Mouse (Mus musculus) bone marrow macrophage, adult 2 months (primary cell): Measurements from ENCODE around the gene Hectd3. TPM values are rescaled to one million over a fixed set of nuclear protein-coding genes. Genes with fewer than 3 reads are reported as not detected.

Experiments used
- H3K27ac ChIP-seq: 2 replicates; pipeline ENCODE4 v1.5.1; 2012; ENCODE audit warnings: low read depth, low read length; ENCODE audit not compliant: insufficient read depth
- H3K4me1 ChIP-seq: 2 replicates; pipeline ENCODE4 v1.6.1; 2012; ENCODE audit warnings: low read length; ENCODE audit not compliant: control insufficient read depth, insufficient read depth
- H3K4me3 ChIP-seq: 2 replicates; pipeline ENCODE4 v1.5.1; 2012; ENCODE audit warnings: mild to moderate bottlenecking, low read length, moderate library complexity; ENCODE audit not compliant: insufficient read depth
- CTCF ChIP-seq: IDR thresholded peaks from 2 replicates; pipeline ENCODE4 v1.5.1; 2012; ENCODE audit warnings: low read depth, mild to moderate bottlenecking, low read length, moderate library complexity
- POLR2A ChIP-seq: IDR thresholded peaks from 2 replicates; pipeline ENCODE4 v1.6.1; 2012; ENCODE audit warnings: mild to moderate bottlenecking, low read depth, low read length, borderline replicate concordance
- polyA plus RNA-seq: library from polyadenylated mRNA; stranded (reverse); fragments of >200 nt; gene quantifications from 2 replicates; pipeline ENCODE4 v1.2.4, GENCODE M21; 2012; ENCODE audit not compliant: missing spikeins, insufficient read depth, insufficient read length

Gene Hectd3
- 24.5 and 26.8 TPM in 2 replicates for polyA plus RNA-seq

DNA sequence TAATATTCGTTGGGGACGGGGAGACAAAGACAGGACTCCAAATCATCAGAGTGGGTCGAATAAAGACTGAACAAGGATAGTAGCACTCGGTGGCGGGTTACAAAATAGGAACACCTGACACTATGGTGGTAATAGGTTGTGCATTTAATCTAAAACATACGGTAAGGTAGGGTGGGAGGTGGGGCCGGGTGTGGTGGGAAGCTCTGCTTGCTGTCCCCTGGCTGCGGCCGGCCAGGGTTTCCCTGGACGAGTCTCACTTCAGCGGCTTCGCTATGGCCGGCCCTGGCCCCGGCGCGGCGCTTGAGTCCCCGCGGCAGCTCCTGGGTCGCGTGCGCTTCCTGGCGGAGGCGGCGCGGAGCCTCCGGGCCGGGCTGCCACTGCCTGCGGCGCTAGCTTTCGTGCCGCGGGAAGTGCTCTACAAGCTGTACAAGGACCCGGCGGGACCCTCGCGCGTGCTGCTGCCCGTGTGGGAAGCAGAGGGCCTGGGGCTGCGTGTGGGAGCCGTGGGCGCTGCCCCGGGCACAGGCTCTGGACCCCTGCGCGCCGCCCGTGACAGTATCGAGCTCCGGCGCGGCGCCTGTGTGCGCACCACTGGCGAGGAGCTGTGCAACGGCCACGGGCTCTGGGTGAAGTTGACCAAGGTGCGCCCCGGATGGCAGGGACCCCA lies at the start of gene Hectd3:
Gene Hectd3, plus strand, starts transcription at position 187 of the 667 bp plus-strand sequence.
- H3K4me1 ChIP-seq: peaks cover 9% of the 10 kb centered on the region
- H3K27ac ChIP-seq: peak within 1 kb of the TSS; percentile 28
- H3K4me3 ChIP-seq: peak within 1 kb of the TSS; percentile 95
- TF ChIP-seq CTCF (no peak), POLR2A (no peak)

DNA sequence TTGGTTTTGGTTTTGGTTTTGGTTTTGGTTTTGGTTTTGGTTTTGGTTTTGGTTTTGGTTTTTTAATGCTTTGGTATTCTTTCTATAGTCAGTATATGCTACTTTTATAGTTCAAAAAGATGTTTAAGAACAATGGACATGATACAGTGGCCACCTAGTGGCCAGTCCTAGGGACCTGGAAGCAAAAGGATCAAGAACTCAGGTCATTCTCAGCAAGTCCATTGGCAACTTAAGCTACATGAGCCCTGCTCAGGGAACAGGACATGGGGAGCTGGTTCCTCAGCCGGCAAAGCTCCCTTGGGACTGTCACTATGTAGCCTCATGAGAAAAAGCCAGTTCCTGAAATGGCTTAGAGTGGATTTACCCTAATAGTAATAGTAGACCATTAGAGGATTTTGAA lies 43.5 kb upstream of the Hectd3 start:
- TF ChIP-seq CTCF (no peak), POLR2A (no peak)
- Histone ChIP-seq H3K4me3 (no peak overlapping the region), H3K4me1 (no peaks in the 10 kb centered on the region), H3K27ac (no peak overlapping the region)

DNA sequence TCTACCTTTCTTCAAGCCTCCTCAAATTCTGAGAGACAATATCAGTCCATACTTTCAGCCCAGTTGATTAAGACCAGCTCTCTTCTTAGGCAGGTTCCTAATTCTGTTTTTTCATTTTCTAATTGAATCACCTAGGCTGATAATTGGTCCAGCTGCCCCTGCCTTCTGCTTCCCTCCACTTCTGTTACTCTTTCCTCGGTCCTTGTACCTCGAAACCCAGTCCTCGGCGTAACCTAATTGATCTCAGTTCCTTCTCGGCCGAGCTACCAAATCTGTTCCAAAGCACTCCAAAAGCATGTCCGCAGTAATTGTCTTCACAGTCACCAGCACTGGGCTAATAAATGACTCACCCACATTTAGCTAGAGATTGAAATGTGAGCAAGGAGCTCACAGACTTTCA lies 40.2 kb upstream of the Hectd3 start:
- Histone ChIP-seq H3K4me3 (no peak overlapping the region), H3K27ac (no peak overlapping the region), H3K4me1 (no peaks in the 10 kb centered on the region)
- TF ChIP-seq CTCF (no peak), POLR2A (no peak)

DNA sequence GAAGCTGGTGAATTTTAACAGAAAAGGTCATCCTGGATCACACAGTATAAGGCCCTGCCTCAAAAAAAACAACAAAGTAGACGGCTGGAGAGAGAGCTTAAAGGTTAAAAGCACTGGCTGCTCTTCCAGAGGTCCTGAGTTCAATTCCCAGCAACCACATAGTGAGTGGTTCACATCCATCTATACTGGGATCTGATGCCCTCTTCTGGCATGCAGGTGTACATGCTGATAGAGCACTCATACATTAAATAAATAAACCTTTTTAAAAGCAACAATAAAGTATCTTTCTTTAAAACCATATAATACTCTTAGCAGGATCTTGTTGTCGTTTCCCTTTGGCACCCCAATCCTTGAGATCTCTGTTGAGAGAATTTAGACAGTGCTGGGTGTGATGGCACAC lies 18.6 kb upstream of the Hectd3 start:
- no peak overlapping the region for H3K27ac ChIP-seq
- no peaks in the 10 kb centered on the region for H3K4me1 ChIP-seq
- H3K4me3 ChIP-seq: no peak overlapping the region
- TF ChIP-seq CTCF: no peak
- TF ChIP-seq POLR2A: no peak

DNA sequence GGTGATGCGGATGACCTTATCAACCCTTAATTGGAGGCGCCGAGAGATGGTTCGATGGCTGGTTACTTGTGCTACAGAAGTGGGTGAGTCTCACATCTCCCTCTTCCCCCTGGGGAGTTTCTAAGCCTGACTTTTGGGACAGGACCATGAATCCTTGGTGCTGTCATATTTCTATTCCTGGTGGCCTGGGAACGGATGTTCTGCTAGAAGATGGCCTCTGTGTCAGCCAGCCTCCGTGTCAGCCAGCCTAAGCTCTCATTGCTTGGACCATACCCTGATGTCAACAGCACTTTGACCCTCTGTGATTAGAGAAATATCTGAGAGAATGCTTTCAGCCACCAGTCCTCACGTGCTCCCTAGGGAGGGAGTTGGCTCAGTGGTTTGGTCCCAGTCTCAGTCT lies 9.4 kb upstream of the Hectd3 start:
- no peak for TF ChIP-seq POLR2A
- no peaks in the 10 kb centered on the region for H3K4me1 ChIP-seq
- no peak overlapping the region for H3K4me3 ChIP-seq
- H3K27ac ChIP-seq: no peak overlapping the region

DNA sequence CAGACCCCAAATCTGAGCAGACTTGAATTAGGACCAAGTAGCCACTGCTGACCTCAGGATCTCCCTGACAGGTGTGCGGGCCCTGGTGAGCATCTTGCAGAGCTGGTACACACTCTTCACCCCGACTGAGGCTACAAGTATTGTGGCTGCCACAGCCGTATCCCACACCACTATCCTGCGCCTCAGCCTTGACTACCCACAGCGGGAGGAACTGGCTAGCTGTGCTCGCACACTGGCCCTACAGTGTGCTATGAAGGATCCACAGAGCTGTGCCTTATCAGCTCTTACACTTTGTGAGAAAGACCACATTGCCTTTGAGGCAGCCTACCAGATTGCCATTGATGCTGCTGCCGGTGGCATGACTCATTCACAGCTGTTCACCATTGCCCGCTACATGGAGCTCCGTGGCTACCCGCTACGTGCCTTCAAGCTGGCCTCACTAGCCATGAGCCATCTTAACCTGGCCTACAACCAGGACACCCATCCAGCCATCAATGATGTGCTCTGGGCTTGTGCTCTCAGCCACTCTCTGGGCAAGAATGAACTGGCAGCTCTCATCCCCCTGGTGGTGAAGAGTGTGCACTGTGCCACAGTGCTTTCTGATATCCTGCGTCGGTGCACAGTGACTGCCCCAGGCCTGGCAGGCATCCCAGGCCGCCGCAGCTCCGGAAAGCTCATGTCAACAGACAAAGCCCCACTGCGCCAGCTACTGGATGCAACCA lies 8.6 kb upstream of the Hectd3 start:
- H3K4me3 ChIP-seq: no peak overlapping the region
- no peak for TF ChIP-seq CTCF
- TF ChIP-seq POLR2A: no peak
- no peak overlapping the region for H3K27ac ChIP-seq
- no peaks in the 10 kb centered on the region for H3K4me1 ChIP-seq

DNA sequence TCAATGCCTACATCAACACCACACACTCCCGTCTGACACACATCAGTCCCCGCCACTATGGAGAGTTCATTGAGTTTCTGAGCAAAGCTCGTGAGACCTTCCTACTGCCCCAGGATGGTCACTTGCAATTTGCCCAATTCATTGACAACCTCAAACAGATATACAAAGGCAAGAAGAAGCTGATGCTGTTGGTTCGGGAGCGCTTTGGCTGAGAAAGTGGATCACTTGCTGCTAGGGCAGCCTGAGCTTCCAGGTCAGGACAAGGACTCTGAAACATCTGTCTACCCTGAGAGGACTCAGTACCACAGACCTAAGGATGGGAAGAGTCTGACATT lies 8.0 kb upstream of the Hectd3 start:
- H3K4me3 ChIP-seq: no peak overlapping the region
- no peak for TF ChIP-seq CTCF
- no peak for TF ChIP-seq POLR2A
- H3K27ac ChIP-seq: no peak overlapping the region
- no peaks in the 10 kb centered on the region for H3K4me1 ChIP-seq

DNA sequence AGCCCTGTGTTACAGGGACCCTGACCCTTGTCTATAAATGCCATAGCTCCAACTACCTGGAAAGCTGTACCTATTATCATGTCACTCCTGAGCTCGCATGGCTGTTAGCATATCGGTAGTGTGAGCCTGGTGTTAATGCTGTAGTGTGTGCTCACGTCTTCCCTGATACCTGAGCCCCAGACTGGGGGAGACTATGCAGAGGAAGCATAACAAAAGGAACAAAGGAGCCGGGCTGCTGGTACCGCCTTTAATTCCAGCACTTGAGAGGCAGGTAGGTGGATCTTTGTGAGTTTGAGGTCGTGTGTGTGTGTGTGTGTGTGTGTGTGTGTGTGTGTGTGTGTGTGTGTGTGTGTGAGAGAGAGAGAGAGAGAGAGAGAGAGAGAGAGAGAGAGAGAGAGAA lies 5.4 kb upstream of the Hectd3 start:
- Histone ChIP-seq H3K4me3 (no peak overlapping the region), H3K4me1 (peaks cover under 1% of the 10 kb centered on the region; the same call in 1 of the 2 replicates), H3K27ac (no peak overlapping the region)
- TF ChIP-seq CTCF: no peak
- TF ChIP-seq POLR2A: no peak

DNA sequence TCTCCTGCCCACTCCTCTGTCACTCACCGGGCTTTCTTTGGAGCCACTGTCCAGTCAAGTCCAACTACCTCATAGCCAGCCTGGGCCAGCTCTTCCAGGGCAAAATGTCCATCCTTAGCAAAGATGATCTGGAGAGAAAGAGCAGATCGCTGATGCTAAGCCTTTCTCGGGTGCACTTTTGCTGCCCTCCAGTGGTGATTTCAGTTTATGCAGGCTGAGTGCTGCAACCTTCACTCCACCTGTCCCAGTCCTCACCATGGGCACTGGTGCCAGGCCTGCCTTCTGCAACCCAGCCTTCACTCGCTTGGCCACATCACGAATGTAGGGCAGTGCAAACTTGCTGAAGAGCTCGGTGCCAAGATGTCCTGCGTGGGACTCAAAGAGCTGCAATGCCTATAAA lies 3.8 kb upstream of the Hectd3 start:
- TF ChIP-seq POLR2A (no peak), CTCF (peak; percentile 71)

DNA sequence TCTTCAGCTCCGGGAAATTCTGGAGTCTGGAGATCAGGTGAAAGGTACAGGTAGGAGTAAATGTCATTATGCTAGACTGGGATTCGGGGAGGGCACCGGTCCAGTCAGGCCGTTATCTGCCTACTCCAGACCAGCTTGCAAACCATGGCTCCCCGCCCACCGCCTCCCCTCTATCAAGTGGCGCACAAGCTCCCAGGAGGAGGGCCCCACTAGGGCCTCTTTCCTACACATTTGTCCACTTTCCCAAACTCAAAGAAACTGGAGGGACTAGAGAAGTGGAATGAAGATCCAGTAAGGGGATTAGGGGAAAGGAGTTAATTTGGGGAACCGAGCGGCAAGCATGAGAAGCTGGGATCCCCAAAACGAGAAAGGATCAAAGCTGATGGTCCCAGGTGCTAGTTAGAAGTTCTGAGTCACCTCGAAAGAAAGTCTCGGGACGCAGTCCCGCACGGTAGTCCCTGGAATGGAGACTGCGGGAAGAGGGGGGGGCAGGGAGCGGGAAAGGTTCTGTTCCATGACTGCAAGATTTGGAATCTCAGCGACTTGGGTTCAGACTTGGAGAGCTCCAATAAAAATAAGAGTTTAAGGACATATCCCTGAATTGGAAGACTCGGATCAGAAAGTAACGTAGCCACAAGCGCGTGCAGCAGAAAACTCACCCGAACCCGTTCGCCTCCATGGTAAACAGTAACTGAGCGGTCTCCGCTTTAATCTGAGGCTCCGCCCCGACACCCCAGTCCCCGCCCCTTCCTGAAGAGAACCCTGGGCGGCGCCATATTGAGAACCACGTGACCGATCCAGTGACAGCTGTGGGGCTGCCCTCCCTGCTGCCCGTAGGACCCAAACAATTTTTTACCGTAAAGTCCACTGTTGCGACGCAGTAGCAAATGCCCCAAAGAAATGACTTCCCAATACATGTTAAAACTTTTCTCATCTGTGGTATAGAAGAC lies 1.2 kb upstream of the Hectd3 start, which contains the start of gene Urod:
Gene Urod, minus strand, starts transcription at position 742 of the 950 bp plus-strand sequence.
- TF ChIP-seq CTCF (no peak), POLR2A (no peak)
- Histone ChIP-seq H3K4me3 (peak within 1 kb of the TSS; percentile 95), H3K4me1 (peaks cover 9% of the 10 kb centered on the region), H3K27ac (peak within 1 kb of the TSS; percentile 28)

More for the DNA sequence above, 3.8 kb upstream of the Hectd3 start:
- Histone ChIP-seq H3K4me1 (peaks cover 8% of the 10 kb centered on the region), H3K27ac (no peak overlapping the region), H3K4me3 (no peak overlapping the region)

DNA sequence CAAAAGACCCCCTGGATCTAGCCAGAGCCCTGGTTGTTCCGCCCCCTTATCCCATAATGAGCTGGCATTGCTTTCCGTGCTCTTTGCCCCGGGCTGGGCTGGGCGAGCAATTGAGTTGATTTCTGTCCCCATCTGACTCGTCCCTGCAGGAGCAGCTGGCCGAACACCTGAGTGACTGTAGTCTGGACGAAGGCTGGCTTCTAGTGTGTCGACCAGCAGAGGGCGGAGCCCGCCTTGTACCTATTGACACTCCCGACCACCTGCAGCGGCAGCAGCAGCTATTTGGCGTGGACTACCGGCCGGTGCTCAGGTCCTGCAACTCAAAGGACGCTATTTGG lies 650 bp downstream of the Hectd3 start:
- no peak for TF ChIP-seq CTCF
- no peak for TF ChIP-seq POLR2A
- H3K4me1 ChIP-seq: peaks cover 9% of the 10 kb centered on the region
- H3K4me3 ChIP-seq: peak overlapping the region; percentile 95
- no peak overlapping the region for H3K27ac ChIP-seq
